Mouse (Mus musculus) fat pad, adult 2 months (tissue): ENCODE results near the gene Mmgt2.
"Not testable (repeated sequence)": the region's sequence is repeated elsewhere in the genome, so short reads cannot be mapped to it uniquely, and the experiment has no call there.

ENCODE experiments used
- DNase-seq: peaks from one replicate; pipeline ENCODE4 v3.0.0-alpha.2; 2011; ENCODE audit warnings: low read depth, low spot score; ENCODE audit errors: extremely low read depth

Mmgt2 gene

GRCm38 (mm10) chr11:62645337-62645675 lies 3.2 kb upstream of the Mmgt2 start:
- DNase-seq, result no peak

- DNase-seq, result no peak
Measured at GRCm38 (mm10) chr11:62645732-62646494, 2.6 kb upstream of the Mmgt2 start.

DNA sequence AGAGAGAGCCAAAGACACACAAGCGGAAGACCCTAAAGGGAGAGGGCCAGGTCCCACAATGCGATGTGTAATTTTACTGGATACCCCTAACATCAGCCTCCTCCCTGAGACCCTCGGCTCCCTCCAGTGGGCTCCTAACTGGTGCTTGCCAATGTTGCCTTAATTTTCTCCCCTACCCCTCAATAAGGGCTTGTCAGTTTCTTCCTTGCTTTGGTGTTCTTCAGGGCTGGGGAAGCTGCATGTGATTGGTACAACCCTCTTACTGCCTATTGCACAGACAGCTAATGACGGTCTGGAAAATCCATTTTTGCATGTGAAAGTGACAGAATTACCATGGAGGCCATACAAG lies 2.0 kb upstream of the Mmgt2 start:
- no peak for DNase-seq

- DNase-seq, result no peak
Measured at GRCm38 (mm10) chr11:62646958-62647515, 1.4 kb upstream of the Mmgt2 start.

- no peak for DNase-seq
Measured at GRCm38 (mm10) chr11:62647661-62648590, 538 bp upstream of the Mmgt2 start, which contains the start of gene Lrrc75a. Lrrc75a (minus strand) TSS chr11:62648523.

DNA sequence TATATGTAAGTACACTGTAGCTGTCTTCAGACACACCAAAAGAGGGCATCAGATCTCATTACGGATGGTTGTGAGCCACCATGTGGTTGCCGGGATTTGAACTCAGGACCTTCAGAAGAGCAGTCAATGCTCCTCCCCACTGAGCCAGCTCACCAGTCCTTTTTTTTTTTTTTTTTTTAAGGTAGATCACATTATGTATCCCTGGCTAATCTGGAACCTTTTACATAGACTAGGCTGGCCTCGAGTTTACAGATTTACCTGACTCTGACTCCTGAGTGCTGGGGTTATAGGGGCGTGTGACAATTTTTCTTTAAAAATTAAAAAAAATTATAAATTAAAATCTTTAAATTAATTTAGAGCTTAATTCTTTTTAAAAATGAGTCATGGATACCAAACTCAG lies 1.3 kb downstream of the Mmgt2 start:
- not testable (repeated sequence) for DNase-seq

- no peak for DNase-seq
Measured at GRCm38 (mm10) chr11:62651563-62651962, 3.1 kb downstream of the Mmgt2 start.

GRCm38 (mm10) chr11:62652080-62652479 lies 3.6 kb downstream of the Mmgt2 start:
- no peak for DNase-seq

DNA sequence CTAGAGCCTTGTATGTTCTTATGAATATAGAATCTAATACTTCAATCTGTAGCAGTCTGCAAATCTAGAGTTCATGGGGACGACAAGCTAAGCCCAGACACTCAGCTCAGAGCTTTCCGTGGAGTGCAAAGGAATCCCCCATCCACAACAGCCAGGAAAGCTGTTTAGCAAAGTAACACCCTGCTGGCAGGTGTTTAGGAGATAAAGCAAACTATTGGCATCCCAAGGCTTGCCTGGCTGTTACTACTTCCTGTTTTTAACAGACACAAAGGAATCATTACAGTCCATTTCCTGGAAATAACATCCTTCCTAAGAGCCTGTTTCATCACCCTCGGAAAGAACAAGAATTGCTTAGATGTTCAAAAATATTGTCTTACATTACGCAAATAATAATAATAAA lies 12.4 kb downstream of the Mmgt2 start:
- DNase-seq, result no peak

GRCm38 (mm10) chr11:62664250-62664649 lies 15.8 kb downstream of the Mmgt2 start:
- no peak for DNase-seq

- DNase-seq, result no peak
Measured at GRCm38 (mm10) chr11:62668986-62669385, 20.5 kb downstream of the Mmgt2 start.

GRCm38 (mm10) chr11:62669471-62669870 lies 21.0 kb downstream of the Mmgt2 start:
- no peak for DNase-seq

- DNase-seq, result no peak
Measured at GRCm38 (mm10) chr11:62670006-62670405, 21.5 kb downstream of the Mmgt2 start.

GRCm38 (mm10) chr11:62675480-62676289 lies 27.2 kb downstream of the Mmgt2 start:
- DNase-seq, result no peak

DNA sequence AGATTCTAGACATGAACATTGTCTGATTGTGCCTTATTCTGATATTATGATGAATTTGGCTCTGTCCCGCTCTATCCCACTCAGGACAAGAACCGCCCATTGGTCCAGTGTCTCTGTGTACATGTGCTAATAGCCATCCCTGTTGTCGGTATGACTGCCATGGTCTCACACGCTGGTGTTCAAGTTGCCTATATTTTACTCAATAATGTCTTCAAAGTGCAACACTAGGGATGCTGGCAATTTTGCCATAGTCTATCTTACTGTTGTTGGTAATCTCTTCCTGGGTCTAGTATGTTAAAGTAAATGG lies 27.8 kb downstream of the Mmgt2 start:
- no peak for DNase-seq

DNA sequence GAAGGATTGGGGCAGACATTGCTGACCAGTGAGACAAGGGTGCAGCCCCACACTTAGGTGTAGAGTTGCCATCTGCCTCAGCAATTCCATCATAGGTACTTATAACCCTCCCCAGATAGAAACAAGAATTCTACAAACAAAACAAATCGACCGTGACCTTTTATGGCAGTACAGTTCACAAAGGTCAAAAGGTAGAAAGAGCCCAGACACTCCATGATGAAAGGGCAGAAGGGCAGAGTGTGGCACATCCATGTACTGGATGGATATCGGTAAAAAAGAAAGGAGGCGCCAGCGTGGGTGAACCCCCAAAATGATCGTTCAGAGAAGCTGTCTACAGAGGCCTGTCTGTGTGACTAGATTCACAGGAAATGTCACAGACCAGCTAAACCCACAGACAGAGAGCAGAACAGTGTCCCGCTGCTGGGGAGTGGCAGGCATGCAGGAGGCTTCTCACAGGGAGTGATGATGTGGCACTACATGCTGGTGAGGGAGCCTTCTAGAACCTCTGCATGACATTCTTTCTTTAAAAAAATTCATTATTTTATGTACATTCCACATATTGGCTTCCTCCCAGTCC lies 30.4 kb downstream of the Mmgt2 start:
- no peak for DNase-seq

DNA sequence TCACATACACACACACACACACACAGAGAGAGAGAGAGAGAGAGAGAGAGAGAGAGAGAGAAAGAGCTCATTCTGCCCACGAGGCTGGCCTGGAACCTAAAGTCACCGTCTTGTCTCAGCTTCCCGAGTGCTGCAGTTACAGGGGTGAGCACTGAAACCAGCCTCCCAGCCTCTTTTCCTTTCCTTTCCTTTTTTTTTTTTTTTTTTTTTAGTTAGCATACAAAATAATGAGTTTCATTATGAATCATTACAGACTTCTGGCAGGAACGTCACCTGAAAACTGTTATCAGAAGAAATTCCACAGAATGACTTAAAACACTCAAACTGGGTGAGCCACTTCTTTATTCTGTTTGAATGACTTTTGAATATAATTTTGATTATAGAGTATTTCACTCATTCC lies 31.5 kb downstream of the Mmgt2 start:
- no peak for DNase-seq

GRCm38 (mm10) chr11:62691592-62691991 lies 43.1 kb downstream of the Mmgt2 start:
- no peak for DNase-seq

DNA sequence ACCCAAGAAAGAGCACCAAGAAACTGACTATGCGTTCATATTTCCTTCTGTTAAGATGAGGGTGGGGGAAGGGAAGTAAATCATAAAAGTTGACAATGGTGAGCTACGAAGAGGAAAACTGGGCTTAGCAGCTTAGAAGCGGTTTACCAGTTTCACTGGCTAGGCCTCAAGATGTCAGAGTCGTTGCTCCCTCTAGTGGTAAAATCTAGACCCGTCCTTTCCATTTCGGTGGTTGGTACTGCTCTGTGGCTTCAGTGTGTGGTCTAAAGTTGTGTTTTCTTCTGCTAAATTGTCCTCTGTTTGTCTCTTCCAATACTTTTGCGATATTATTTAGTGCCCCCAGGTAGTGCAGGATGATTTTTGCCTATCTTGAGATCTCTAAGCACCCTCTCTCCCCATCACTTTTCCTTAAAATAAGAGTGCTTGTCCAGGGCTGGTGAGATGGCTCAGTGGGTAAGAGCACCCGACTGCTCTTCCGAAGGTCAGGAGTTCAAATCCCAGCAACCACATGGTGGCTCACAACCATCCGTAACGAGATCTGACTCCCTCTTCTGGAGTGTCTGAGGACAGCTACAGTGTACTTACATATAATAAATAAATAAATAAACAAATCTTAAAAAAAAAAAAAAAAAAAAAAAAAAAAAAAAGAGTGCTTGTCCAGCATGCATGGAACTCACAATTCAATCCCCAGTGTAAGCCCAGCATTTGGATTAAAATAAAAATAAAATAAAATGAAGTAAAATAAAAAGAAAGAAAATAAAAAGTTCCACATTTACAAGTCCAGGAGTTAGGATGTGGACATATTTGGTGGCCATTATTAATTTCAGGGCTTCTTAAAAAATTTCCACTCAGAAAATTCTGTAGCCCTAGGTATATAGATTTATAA lies 45.1 kb downstream of the Mmgt2 start:
- no peak for DNase-seq

DNA sequence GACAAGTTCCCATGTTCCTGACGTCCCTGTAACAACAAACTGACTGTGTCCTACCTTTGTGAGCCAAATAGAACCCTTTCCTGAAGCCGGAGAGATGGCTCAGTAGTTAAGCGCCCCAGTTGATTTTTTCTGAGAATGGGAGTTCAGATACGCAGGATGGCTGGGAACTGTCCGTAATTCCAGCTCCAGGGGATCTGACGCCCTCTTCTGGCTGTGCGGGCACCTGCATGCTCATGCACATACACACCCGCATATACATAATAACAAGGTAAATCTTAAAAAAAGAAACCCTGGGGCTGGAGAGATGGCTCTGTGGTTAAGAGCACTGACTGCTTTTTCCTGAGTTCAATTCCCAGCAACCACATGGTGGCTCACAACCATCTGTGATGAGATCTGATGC lies 46.7 kb downstream of the Mmgt2 start:
- no peak for DNase-seq
